Mouse (Mus musculus) lung, embryonic 14.5 days (tissue): ENCODE data around the gene Nhsl1. TPM values are rescaled to one million over a fixed set of nuclear protein-coding genes. Genes with fewer than 3 reads are reported as not detected.

Experiments used
- ATAC-seq: fragments of 200-750 bp; cut with Nextera tagmentation; 2 replicates; pipeline ENCODE4 v1.8.0; 2017; ENCODE audit warnings: mild to moderate bottlenecking, moderate TSS enrichment, moderate library complexity; ENCODE audit not compliant: insufficient read depth
- DNase-seq: peaks from one replicate; pipeline ENCODE4 v3.0.0-alpha.2; 2015
- H3K27ac ChIP-seq: fragments of 300-500 bp; sonication (generic); 2 replicates; pipeline ENCODE4 v1.5.1; 2014; ENCODE audit warnings: low read depth, mild to moderate bottlenecking, moderate library complexity
- H3K27me3 ChIP-seq: fragments of 300-500 bp; sonication (generic); 2 replicates; pipeline ENCODE4 v1.6.1; 2014; ENCODE audit warnings: low read length, control low read depth; ENCODE audit not compliant: insufficient read depth
- H3K36me3 ChIP-seq: fragments of 300-500 bp; sonication (generic); 2 replicates; pipeline ENCODE4 v1.6.1; 2014; ENCODE audit warnings: control low read depth; ENCODE audit not compliant: insufficient read depth
- H3K4me1 ChIP-seq: fragments of 300-500 bp; sonication (generic); 2 replicates; pipeline ENCODE4 v1.6.1; 2014; ENCODE audit warnings: antibody characterized with exemption, control low read depth; ENCODE audit not compliant: insufficient read depth
- H3K4me2 ChIP-seq: fragments of 300-500 bp; sonication (generic); 2 replicates; pipeline ENCODE4 v1.6.1; 2014; ENCODE audit warnings: mild to moderate bottlenecking
- H3K4me3 ChIP-seq: fragments of 300-500 bp; sonication (generic); 2 replicates; pipeline ENCODE4 v1.5.1; 2014; ENCODE audit warnings: low read depth, low read length
- H3K9ac ChIP-seq: fragments of 300-500 bp; sonication (generic); 2 replicates; pipeline ENCODE4 v1.6.1; 2014
- H3K9me3 ChIP-seq: fragments of 300-500 bp; sonication (generic); 2 replicates; pipeline ENCODE4 v1.6.1; 2016; ENCODE audit warnings: low read depth, low read length, control low read depth
- CTCF ChIP-seq: IDR thresholded peaks from 2 replicates; pipeline ENCODE4 v1.5.1; 2016; ENCODE audit warnings: antibody characterized with exemption, low read depth
- WGBS: fragments of 180-500 bp; shearing (Covaris S2); extraction: QIAGEN DNeasy Blood & Tissue Kit; methylation state at CpG from one replicate; pipeline ENCODE4 v1.1.7; 2014; 5-methylcytosine and 5-hydroxymethylcytosine counted together
- polyA plus RNA-seq: library from polyadenylated mRNA; unstranded; fragments of >200 nt; fragmentation: Nextera tagmentation; extraction: Ambion mirVana; gene quantifications from 2 replicates; pipeline ENCODE4 v1.2.1, GENCODE M21; 2014

The Nhsl1 gene
- polyA plus RNA-seq, 1 experiment from 2014 or later: 5.5 TPM

DNA sequence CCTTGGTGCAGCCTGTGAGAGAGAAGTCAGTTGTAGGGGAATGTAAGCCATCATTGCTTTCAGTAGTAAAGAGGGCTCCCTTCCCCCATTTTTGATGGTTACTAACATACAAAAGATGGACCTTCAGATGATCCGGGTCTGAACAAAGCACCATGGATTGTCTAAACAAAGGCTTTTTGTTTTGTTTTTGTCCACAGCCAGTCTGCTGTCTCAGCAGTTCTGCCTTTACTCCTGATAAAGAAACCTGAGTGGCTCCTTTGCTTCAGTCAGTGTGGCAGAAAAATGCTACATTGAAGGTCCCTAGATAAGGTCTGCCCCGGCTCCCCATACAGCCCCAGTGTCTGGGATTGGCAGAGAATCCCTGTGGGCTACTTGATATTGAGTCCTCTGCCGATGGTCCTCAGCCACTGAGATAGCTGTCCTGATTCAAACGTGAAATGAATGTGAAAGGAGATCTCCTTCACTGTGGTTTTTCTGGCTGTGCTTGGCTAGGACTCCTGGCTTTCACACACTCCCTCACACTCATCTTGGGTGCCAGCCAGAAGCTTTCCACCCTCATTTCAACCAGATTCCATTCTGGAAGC, 163.9 kb downstream of the Nhsl1 start:
- Histone ChIP-seq H3K36me3 (no peaks in the 10 kb centered on the region), H3K4me2 (no peak overlapping the region), H3K4me1 (no peaks in the 10 kb centered on the region), H3K27me3 (no peaks in the 10 kb centered on the region), H3K9me3 (no peaks in the 10 kb centered on the region), H3K4me3 (no peak overlapping the region), H3K27ac (peak overlapping the region; percentile 38; the same call in 1 of the 2 replicates), H3K9ac (no peak overlapping the region)
- no peak for TF ChIP-seq CTCF
- ATAC-seq (no peak), DNase-seq (peak; percentile 34)
- 14% methylated on average over 4 of the region's 4 CpGs for WGBS

DNA sequence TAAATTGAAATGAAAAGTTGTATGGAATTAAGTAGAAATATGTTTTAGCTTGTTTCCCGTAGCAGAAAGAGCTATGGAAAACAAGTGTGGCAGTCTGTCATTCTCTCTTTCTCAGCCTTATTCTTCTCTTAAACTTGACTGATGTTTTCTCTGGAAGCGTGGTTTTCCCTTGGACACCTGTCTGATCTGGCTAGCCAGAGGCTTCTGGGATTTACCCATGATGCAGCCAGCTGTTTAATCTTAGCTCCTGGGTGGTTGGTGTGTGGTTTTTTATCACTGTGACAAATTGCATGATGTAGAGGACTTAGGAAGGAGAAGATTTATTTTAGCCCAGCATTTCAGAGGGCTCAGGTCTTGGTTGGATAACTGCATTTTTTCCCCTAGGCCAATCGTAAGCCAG, 164.9 kb downstream of the Nhsl1 start:
- DNase-seq (no peak), ATAC-seq (no peak)
- Histone ChIP-seq H3K4me2 (no peak overlapping the region), H3K27me3 (no peaks in the 10 kb centered on the region), H3K4me1 (no peaks in the 10 kb centered on the region), H3K9ac (no peak overlapping the region), H3K27ac (no peak overlapping the region), H3K36me3 (no peaks in the 10 kb centered on the region), H3K9me3 (no peaks in the 10 kb centered on the region), H3K4me3 (no peak overlapping the region)
- TF ChIP-seq CTCF: no peak
- WGBS: 75% methylated on average over 3 of the region's 3 CpGs

DNA sequence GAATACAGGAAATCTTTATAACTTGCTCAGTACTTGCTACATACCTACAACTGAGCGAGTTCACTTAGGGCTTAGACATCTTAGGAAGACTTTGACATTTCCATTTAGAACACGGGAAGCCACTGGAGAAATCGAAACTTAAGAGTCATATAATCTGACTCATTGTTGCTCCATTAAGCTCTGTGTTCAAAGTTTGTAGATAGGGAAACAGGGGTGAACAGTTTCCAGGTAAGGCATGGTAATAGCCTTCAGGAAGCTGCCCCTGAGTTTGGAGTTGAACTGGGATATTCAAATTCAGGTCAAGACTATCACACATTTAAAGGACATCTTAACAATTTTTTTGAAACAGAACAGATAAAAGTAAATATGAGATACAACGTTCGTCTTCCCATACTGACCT, 165.9 kb downstream of the Nhsl1 start:
- H3K9me3 ChIP-seq: no peaks in the 10 kb centered on the region
- no peaks in the 10 kb centered on the region for H3K4me1 ChIP-seq
- TF ChIP-seq CTCF: no peak
- no peak overlapping the region for H3K4me3 ChIP-seq
- H3K9ac ChIP-seq: no peak overlapping the region
- WGBS: 87% methylated on average over 5 of the region's 5 CpGs
- ATAC-seq: no peak
- no peak overlapping the region for H3K27ac ChIP-seq
- H3K27me3 ChIP-seq: no peaks in the 10 kb centered on the region
- H3K4me2 ChIP-seq: no peak overlapping the region
- no peaks in the 10 kb centered on the region for H3K36me3 ChIP-seq
- no peak for DNase-seq

DNA sequence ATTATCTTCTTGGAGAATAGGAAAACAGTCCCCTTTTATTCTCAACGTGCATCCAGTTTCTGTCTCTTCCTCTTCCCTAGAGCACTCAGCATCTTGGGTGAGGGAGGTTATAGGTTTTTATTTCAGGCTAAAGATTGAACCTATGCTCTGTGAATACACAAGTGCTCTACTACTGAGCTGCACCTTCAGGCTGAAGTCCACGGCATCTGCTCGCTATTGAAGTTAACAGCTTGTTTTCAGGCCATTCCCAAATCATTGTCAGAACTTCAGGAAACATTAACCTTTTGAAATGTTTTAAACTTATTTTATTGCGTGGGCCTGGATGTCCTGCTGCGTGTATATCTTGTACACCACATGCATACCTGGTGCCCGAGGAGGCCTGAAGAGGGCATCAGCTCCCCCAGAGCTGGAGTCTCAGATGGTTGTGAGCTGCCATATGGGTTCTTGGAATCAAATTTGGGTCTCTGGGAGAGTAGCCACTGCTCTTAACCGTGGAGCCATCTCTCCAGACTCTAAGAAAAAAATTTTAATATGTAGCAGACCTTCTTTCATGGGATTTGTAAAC, 169.5 kb downstream of the Nhsl1 start:
- H3K27me3 ChIP-seq: no peaks in the 10 kb centered on the region
- no peaks in the 10 kb centered on the region for H3K36me3 ChIP-seq
- H3K9ac ChIP-seq: no peak overlapping the region
- no peak overlapping the region for H3K27ac ChIP-seq
- 84% methylated on average over 7 of the region's 7 CpGs for WGBS
- ATAC-seq: no peak
- H3K4me2 ChIP-seq: no peak overlapping the region
- H3K4me1 ChIP-seq: no peaks in the 10 kb centered on the region
- DNase-seq: no peak
- no peak for TF ChIP-seq CTCF
- no peaks in the 10 kb centered on the region for H3K9me3 ChIP-seq
- no peak overlapping the region for H3K4me3 ChIP-seq

DNA sequence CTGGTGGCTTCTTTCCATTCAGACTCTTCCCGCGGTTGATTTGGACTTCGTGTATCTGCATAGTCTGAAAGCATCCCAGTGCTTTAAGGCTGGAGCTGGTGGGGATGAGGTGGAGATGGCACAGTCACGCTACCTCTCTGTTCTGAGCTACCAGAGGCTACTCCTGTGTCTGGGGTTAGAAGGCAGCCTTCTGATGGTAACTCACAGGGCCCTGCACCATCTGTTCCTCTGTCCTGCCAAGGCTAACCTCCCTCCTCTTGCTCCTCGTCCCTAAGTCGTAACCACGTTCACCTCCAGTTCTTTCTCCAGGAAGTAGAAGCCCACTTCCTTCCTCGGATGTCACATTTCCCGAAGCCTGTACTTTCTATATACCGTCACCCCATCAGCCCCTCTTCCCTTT, 171.2 kb downstream of the Nhsl1 start:
- H3K27ac ChIP-seq: no peak overlapping the region
- 77% methylated on average over 10 of the region's 10 CpGs for WGBS
- no peaks in the 10 kb centered on the region for H3K9me3 ChIP-seq
- no peak for DNase-seq
- H3K9ac ChIP-seq: no peak overlapping the region
- TF ChIP-seq CTCF: no peak
- no peaks in the 10 kb centered on the region for H3K36me3 ChIP-seq
- no peak for ATAC-seq
- H3K4me3 ChIP-seq: no peak overlapping the region
- no peak overlapping the region for H3K4me2 ChIP-seq
- no peaks in the 10 kb centered on the region for H3K4me1 ChIP-seq
- no peaks in the 10 kb centered on the region for H3K27me3 ChIP-seq

DNA sequence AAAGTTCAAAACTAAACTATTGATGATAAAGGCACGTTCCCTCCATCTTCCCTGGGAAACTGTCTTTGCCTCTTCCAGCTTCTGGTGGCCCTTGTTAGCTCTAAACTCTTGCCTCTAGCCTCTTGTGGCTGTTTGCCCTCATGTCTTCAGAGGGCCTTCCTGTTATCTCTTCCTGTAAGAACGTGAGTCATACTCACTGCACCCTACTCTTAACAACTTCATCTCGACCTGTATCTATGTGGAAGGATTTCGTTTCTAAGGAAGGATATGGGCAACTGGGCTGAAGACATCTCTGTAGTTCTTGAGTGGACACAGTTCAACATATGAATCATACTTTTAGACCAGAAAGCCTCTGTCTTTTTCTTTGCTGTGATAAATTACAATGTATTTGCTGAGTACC, 173.2 kb downstream of the Nhsl1 start:
- H3K4me3 ChIP-seq: no peak overlapping the region
- H3K9ac ChIP-seq: no peak overlapping the region
- TF ChIP-seq CTCF: no peak
- no peaks in the 10 kb centered on the region for H3K36me3 ChIP-seq
- 47% methylated on average over 4 of the region's 4 CpGs for WGBS
- H3K4me1 ChIP-seq: no peaks in the 10 kb centered on the region
- no peak overlapping the region for H3K4me2 ChIP-seq
- no peaks in the 10 kb centered on the region for H3K27me3 ChIP-seq
- DNase-seq (no peak), ATAC-seq (no peak)
- H3K9me3 ChIP-seq: no peaks in the 10 kb centered on the region
- H3K27ac ChIP-seq: no peak overlapping the region

DNA sequence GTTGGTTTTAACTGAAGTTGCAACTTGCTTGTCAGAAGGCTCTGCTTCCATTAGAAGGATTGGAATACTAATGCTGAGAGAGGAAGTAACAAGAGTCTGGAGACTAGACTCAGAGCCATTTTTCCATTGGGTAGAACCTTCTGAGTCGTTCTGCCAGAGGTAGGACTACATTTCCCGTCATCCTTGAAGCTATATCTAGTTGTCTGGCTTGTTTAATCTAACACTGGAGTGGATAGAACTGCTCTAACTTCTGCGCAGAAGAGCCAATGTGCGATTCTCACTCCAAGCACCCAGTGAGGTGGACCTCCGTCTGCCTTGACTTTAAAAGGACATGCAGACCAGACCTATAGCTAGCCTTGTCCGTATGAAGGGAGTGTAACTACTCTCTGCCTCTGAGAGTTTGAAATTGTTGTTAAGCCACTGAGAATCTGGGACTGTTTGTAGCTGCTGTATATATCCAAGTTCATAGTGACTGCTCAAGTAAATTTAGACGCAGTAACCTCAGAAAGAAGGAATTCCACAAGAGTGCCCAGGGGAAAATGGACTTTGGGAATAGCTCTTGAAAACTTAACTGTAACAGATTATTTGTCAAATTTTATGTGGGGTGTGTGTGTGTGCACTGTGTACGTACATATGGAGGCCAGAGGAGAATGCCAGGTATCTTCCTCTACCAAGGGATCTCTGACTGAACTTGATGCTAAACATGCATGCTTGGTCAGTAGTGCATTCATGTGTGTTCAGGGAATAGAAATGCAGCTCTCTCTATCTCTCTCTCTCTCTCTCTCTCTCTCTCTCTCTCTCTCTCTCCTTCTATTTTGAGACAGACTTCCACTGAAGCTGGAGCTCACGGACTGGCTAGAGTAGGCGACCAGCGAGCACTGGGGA, 174.5 kb downstream of the Nhsl1 start:
- H3K9me3 ChIP-seq: no peaks in the 10 kb centered on the region
- no peak overlapping the region for H3K4me2 ChIP-seq
- ATAC-seq (no peak), DNase-seq (no peak)
- H3K27ac ChIP-seq: no peak overlapping the region; the same call in 1 of the 2 replicates
- H3K9ac ChIP-seq: no peak overlapping the region
- 84% methylated on average over 11 of the region's 11 CpGs for WGBS
- TF ChIP-seq CTCF: no peak
- no peak overlapping the region for H3K4me3 ChIP-seq
- H3K36me3 ChIP-seq: no peaks in the 10 kb centered on the region
- no peaks in the 10 kb centered on the region for H3K27me3 ChIP-seq
- H3K4me1 ChIP-seq: no peaks in the 10 kb centered on the region
